Mouse (Mus musculus) left cerebral cortex, postnatal 25 days (tissue): ENCODE measurements around the gene Arhgap27. TPM values are rescaled to one million over a fixed set of nuclear protein-coding genes. Genes with fewer than 3 reads are reported as not detected.
A peak's percentile ranks its signal among the peaks of the same experiment; 100 is the strongest.
"Not testable (repeated sequence)": the region's sequence is repeated elsewhere in the genome, so short reads cannot be mapped to it uniquely, and the experiment has no call there.

Source experiments
- DNase-seq, 2 experiments: peaks; one replicate each; pipeline ENCODE4 v3.0.0; 2022; ENCODE audit warnings: low spot score in 2 of 2, mixed read lengths in 1 of 2
- intact Hi-C: fragments of 180-260 bp; cut with DNase I; formaldehyde crosslinking; loops from one replicate; pipeline ENCODE4 v1.15.1; 2025
- total RNA-seq, 2 experiments: library from RNA; stranded (reverse); gene quantifications; 2 replicates each; pipeline ENCODE4 v1.2.3; 2021

The Arhgap27 gene
- total RNA-seq, 2 experiments from 2014 or later: 7.9 to 12.4 TPM

DNA sequence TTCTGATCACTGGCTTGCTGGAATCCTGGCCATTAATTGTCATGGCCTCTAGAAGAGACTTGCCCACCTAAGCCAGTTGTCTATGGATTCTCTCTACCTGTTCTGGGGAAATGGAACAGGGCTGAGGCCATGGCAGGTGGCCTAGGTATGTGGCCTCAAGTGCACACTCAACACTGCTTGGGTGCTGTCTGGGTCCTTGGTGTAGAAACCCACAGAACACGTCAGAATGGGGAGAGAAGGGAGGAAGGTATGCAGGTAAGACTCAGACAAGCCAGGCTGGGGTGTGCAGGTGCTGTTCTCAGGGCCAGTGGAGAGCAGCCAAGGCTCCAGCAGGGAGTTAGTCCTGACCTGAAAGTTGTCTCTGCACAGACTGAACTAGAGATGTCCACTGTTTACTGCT is 45.5 kb downstream of the Arhgap27 start:
- DNase-seq: no peak
- intact Hi-C loops: no loop called here

- intact Hi-C loops: no loop called here
- no peak for DNase-seq
These were observed 48.1 kb downstream of the Arhgap27 start for GRCm38 (mm10) chr11:103315379-103315778.

DNA sequence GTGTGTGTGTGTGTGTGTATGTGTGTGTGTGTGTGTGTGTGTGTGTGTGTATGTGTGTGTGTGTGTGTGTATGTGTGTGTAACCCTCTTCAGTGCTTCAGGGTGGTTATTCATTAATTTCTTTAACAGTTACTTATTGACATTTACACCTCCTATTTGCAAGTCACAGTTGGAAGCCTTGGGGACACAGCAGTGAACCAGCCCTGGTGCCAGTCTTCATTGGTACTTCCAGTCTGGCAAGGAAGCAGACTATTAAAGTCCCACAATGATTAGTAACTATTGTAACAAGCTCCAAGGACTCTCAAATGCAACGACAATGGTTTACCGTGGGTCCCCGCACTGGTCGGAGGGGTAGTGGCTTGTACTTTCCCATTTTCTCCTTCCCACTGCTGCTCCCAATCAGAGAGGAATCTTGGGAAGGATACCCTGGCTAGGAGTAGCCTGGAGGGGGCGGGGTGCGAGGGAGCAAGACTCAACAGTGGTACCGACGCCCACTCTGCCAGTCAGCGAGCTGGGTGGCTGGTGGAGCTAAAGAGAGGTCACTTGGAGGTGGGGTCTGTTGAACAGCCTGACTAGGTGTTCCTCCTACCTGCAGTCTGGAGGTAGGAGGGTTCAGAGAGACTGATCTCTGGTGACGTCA is 48.6 kb downstream of the Arhgap27 start:
- intact Hi-C loops: no loop called here

DNA sequence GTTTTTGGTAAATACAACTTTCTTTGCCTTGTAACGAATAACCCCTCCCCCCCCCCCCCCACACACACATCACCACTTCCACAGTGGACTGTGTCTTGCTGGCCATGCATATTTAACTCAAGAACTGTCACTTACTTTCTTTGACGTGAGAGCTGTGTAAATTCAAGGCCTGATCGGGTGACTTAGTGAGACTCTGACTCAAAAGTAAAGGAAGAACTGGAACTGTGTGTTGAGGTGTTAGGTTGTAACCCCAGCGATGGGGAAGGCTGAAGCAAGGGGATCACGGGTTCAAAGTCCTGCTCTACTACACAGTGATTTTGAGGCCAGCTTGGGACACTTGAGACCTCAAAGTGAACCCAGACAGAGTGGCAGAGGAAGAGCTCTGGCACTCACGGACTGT is 50.0 kb downstream of the Arhgap27 start:
- DNase-seq: no peak
- intact Hi-C loops: no loop called here

More for the DNA sequence above, 48.6 kb downstream of the Arhgap27 start:
- DNase-seq: no peak

DNA sequence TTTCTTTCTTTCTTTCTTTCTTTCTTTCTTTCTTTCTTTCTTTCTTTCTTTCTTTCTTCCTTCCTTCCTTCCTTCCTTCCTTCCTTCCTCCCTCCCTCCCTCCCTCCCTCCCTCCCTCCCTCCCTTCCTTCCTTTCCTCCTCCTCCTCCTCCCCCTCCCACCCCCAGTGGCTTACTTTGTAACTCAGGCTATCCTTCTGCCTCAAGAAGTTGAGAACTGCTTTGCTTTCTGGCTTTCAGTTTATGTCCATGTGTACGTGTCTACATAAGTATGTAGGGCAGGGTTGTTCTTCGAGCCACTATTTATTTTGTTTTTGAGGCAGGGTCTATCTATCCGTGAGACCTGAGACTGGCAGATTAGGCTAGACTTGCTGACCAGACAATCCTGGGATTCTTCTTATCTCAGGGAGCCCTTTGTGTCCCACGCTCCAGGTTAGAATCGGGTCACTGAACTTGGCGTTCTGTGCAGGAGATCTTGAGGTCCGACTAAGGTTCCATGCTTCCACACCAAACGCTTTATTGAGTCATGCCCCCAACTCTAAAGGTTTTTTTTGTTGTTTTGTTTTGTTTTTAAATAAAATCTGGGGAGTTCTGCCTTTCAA is 50.7 kb downstream of the Arhgap27 start:
- no peak for DNase-seq
- intact Hi-C loops: no loop called here

GRCm38 (mm10) chr11:103311960-103312611 is 51.4 kb downstream of the Arhgap27 start:
- intact Hi-C loops: no loop called here
- DNase-seq: no peak

GRCm38 (mm10) chr11:103309956-103310574 is 53.4 kb downstream of the Arhgap27 start:
- intact Hi-C loops: no loop called here
- DNase-seq: no peak

DNA sequence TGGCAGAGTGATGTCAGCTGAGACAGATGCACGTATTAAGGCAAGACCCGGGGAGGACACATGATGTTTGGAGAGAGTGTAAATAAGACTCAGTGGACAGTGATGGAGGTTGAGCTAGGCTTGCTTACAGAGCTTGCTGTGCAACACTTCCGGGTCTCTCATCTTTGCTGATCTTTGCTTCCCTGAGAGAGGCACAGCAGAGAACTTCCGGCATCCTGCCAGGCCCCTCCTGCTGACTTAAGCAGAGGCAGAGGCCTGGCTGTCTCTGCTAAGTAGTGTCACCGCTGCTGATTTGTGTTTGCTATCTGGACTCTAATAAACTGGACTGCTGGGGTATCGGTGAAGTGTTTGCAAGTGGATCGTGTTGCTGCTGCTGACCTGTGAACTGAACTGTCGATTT is 55.6 kb downstream of the Arhgap27 start:
- intact Hi-C loops: no loop called here
- peak in 1 of 2 experiments; percentile 33 for DNase-seq

DNA sequence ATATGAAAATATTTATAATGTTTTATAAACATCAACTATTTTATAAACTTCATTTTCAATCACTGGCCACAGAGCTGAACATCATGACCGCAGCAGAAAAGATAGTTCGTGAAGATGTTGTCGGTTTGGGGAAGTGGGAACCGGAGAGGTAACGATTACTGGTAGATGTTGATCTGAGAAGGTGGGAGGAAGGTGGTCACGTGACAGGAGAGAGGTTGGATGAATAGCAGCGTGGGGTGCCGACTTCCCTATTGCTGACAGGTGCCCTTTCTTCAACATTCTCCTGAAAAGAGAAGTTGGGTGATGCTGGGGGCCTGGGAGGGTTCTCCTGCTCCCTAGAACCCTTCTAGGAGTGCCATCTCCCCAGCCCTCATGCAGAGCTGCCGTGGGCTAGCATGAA is 59.0 kb downstream of the Arhgap27 start:
- DNase-seq: no peak
- intact Hi-C loops: no loop called here

- intact Hi-C loops: no loop called here
- DNase-seq: no peak
These were observed 68.7 kb downstream of the Arhgap27 start for GRCm38 (mm10) chr11:103294772-103295171.

DNA sequence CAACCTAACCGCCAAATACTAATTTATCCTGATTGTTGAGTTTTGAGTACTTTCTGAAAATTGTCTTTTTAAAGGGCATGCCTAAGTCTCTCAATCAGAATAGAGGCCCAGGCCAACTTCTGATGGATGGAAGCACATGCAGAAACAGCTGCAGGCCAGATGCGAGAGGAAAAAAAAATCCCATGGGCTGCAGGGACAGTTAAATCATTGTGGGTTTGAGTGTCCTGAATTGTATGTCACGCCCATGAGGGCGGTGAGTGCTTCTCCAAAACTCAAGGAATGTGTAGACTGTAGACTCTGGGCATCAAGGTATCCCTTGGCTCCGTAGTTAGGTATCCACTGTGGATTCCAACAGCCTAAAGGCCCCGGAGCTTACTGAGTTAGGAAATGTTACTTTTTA is 69.4 kb downstream of the Arhgap27 start:
- intact Hi-C loops: no loop called here
- no peak for DNase-seq

GRCm38 (mm10) chr11:103292890-103293287 is 70.6 kb downstream of the Arhgap27 start:
- DNase-seq: no peak
- intact Hi-C loops: no loop called here

DNA sequence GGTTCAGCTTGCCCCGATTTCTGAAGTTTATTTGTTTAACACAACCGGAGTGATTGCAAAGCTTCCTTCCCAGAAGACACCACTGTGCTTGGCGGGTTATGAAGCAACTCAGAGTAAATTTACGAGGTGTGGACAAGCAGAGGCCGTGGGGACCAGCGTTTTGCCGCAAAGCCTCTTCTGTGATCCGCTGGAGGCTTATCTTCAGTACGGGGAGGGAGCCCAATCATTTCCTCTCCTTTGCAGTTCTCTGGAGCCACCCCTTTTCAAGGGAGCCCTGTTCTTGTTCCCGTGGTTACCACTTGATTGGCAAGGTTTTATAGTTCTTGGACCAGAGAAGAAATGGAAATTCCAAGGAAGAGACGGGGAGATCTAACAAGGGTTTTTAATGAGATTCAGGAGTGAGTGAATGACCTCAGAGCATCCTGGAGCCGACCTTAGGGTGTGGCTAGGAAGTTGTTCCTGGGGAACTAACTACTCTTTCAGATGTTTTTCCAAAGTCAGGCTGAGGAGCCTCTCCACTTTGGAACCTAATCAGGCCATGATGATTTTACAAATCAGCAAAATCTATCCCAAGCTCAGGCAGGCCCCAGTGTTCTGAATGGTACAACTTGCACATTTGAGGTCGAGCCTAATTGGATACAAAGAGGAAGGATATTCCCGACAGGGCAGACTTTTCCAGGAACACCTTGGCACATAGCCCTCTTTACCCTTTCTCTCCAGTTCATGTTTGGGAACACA is 71.2 kb downstream of the Arhgap27 start:
- peak in 1 of 2 experiments; percentile 16 for DNase-seq
- intact Hi-C loops: no loop called here

GRCm38 (mm10) chr11:103290841-103291240 is 72.7 kb downstream of the Arhgap27 start:
- intact Hi-C loops, DNase-seq: not testable (repeated sequence)

- intact Hi-C loops: no loop called here
These were observed 75.1 kb downstream of the Arhgap27 start for GRCm38 (mm10) chr11:103288291-103288963.

DNA sequence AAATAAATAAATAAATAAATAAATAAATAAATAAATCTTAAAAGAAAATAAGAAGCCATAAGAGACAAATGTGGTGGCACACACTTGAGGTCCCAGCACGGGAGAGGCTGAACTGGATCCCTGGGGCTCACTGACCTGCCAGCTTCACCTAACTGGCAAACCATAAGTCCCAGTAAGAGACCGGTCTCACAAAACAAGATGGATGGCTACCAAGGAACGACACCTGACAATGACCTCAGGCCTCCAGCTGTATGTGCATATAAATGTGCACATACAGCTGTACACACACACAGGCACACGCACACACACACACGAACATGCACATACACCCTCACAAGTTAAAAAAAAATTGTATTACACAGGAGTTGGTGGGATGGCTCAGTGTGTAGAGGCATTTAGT is 76.6 kb downstream of the Arhgap27 start:
- no peak for DNase-seq
- intact Hi-C loops: no loop called here

More at GRCm38 (mm10) chr11:103288291-103288963, 75.1 kb downstream of the Arhgap27 start:
- DNase-seq: no peak

DNA sequence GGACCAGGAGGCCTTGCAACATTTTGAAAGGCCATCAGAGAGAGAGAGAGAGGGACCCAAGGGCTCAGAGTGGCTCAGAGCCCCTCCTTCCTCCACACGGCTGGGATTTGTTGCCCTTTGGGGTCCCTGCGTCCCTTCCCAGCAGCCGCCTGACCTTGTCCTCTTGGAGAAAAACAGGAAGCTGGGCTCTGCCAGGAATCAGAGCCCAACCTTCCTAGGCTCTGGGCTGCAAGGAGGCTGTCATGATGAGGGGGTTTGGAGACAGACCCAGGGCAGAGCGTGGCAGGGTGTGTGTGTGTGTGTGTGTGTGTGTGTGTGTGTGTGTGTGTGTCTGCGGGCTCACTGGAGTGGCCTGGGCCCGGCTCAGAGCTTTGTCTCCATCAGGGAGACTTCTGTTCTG is 77.5 kb downstream of the Arhgap27 start:
- no peak for DNase-seq
- intact Hi-C loops: no loop called here

GRCm38 (mm10) chr11:103285276-103285675 is 78.2 kb downstream of the Arhgap27 start:
- no peak for DNase-seq
- intact Hi-C loops: no loop called here

DNA sequence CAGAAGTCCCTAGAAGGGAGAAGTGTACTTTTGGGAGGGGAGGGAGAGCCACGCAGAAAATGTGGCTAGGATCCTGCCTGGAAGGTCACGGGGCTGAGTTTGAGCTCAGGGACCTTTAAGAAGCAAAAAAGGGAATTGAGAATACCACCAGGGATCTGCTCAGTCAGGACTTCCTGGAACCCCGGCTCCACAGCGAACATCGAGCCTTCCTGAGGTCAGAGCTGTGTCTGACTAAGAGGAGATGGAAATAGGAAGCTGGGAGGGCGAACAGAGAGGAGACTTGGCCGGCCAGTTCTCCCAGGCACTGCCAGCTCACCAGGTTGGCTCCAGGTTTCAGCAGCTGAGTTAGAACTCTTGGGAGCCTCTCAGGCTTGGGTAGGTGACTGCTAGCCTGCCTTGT is 81.7 kb downstream of the Arhgap27 start:
- DNase-seq: no peak
- intact Hi-C loops: no loop called here
